Mouse (Mus musculus): ENCODE results near the gene Pip5k1b. TPM values are rescaled to one million over a fixed set of nuclear protein-coding genes. Genes with fewer than 3 reads are reported as not detected.
A peak's percentile ranks its signal among the peaks of the same experiment; 100 is the strongest.

The Pip5k1b gene
- total RNA-seq, 2 experiments from 2014 or later = 20.3 to 21.3 TPM

- DNase-seq = no peak
Observed at GRCm38 (mm10) chr19:24259390-24260351, 296.0 kb downstream of the Pip5k1b start.

DNA sequence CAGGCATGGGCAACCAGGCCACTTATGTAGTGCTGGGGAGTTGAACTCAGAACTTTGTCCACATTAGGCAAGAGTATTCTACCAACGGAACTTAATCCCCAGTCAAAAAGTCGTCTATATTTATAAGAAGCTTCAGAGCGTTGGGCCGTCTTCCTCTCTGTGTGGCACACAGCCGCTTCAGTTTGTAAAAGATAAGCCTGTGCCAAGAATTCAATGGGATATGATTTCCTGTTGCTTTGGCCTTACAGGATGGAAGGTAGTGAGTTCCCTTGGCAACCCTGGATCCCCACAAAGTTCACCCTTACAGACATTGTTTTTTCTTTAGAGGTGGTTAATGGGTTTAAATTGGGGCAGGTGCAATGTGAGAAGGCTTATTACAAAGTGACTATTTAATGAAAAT, 297.3 kb downstream of the Pip5k1b start:
- DNase-seq = peak; percentile 26 to 37

- no peak for DNase-seq
Observed at GRCm38 (mm10) chr19:24257962-24258361, 297.7 kb downstream of the Pip5k1b start.

- no peak for DNase-seq
Observed at GRCm38 (mm10) chr19:24253657-24254260, 301.9 kb downstream of the Pip5k1b start.

- DNase-seq = peak; percentile 38 to 61
Observed at GRCm38 (mm10) chr19:24251869-24252268, 303.8 kb downstream of the Pip5k1b start.

Other genes starting within 250 kb of the Pip5k1b start
- gene Fam122a, start 78.5 kb downstream of the Pip5k1b start, total RNA-seq (2021) = 10 to 100 TPM; 26.3 to 27.6 TPM
- under 1 TPM; 0.12 to 0.28 TPM for gene Tmem252, start 118.1 kb upstream of the Pip5k1b start, total RNA-seq (2021)